In the genomic region with DNA sequence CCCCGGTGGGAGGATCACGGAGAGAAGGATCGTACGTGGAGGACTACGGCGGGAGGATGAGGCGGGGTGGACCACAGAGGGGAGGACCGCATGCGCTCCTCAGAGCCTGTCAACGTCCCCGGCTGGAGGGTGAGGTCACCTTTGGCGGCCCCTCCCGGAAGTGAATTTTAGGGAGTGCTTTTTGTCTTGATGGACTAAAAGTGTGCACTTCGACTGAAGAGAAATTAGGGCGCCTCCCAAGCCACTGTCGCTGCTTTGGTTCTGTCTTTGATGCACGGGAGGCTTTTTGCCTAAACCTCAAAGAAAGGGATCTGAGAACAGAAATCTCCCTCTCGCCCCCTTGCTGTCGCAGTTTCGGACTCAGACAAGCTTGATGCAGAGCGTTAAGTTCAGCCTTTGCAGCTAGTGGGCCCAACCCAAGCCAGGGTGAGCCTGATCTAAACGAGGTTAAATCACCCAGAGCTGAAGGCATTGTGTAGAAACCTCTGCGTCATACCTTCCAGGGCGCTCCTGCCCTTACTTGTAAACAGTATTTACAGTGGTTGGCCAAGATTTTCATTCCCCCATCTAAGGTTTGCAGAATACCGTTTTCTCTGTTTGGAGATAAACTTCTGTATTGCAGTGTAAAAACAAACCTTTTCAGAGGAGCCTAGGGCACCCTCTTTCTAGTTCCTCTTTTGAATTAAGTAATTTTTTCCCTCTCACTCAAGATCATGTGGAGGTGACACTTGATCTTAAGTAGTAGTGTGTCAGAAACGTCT, we compare ENCODE assay signal across 8 mouse cellular contexts. TPM values are rescaled to one million over a fixed set of nuclear protein-coding genes. Genes with fewer than 3 reads are reported as not detected.
DNase-seq lines count a peak whose midpoint lies in the region; ATAC-seq and TF ChIP-seq lines count a peak whose summit lies in the region.

No protein-coding gene starts in this region.

- H3K27me3 ChIP-seq in G1E (ENCODE audit: insufficient read depth, low read length): no peaks in the 10 kb centered on the region
- H3K27me3 ChIP-seq in intestine, embryonic 14.5 days (replicated peaks; ENCODE audit: control insufficient read depth, insufficient read depth, low read length): 0 out of 2 replicates have a peak, but pooled peaks cover 3% of the 10 kb centered on the region
- H3K27me3 ChIP-seq in liver, embryonic 13.5 days: 0 out of 2 replicates have a peak, but pooled peaks cover 9% of the 10 kb centered on the region

- peak overlapping the region; percentile 94 for H3K4me3 ChIP-seq in G1E (ENCODE audit: low read depth, low read length)
- H3K4me3 ChIP-seq in cortical plate, adult 2 months (ENCODE audit: insufficient read depth, low read length): peak overlapping the region; percentile 81
- H3K4me3 ChIP-seq in intestine, embryonic 14.5 days (ENCODE audit: low read depth, low read length): peak overlapping the region; percentile 95
- H3K4me3 ChIP-seq in liver, embryonic 13.5 days (replicated peaks): peak overlapping the region; percentile 85

- DNase-seq in 3T3-L1 (ENCODE audit: low read depth, low spot score) (peak; percentile 83), G1E (ENCODE audit: low spot score) (peak; percentile 59)
- no peak for DNase-seq in intestine, embryonic 14.5 days (ENCODE audit: low spot score)
- peak; percentile 31 for DNase-seq in liver, embryonic 13.5 days
- DNase-seq in monocyte, adult 2 months (ENCODE audit: low read depth in 1 of 2, low spot score in 2 of 2): peak; percentile 24 to 40
- DNase-seq in urinary bladder, postnatal 4 days (ENCODE audit: low spot score in 2 of 2): peak; percentile 76 to 82

- H3K9me3 ChIP-seq in G1E (replicated peaks): peaks cover 2% of the 10 kb centered on the region
- H3K9me3 ChIP-seq in intestine, embryonic 14.5 days (ENCODE audit: control insufficient read depth, low read length): no peaks in the 10 kb centered on the region
- no peaks in the 10 kb centered on the region for H3K9me3 ChIP-seq in liver, embryonic 13.5 days (replicated peaks)

- TF ChIP-seq CTCF in G1E (IDR thresholded peaks at IDR 0.05; ENCODE audit: low read depth, low read length): no peak
- TF ChIP-seq CTCF in cortical plate, adult 2 months (IDR thresholded peaks at IDR 0.05; ENCODE audit: extremely low read depth, insufficient read depth, low read length): no peak

- H3K9ac ChIP-seq in intestine, embryonic 14.5 days (ENCODE audit: low read length): peak overlapping the region; percentile 80
- H3K9ac ChIP-seq in liver, embryonic 13.5 days: peak overlapping the region; percentile 86

- H3K4me1 ChIP-seq in G1E (ENCODE audit: insufficient read depth, low read depth, low read length): peaks cover 56% of the 10 kb centered on the region
- peaks cover 8% of the 10 kb centered on the region; the same call in 1 of the 2 replicates for H3K4me1 ChIP-seq in cortical plate, adult 2 months (ENCODE audit: control insufficient read depth, insufficient read depth, low read length)
- H3K4me1 ChIP-seq in intestine, embryonic 14.5 days (replicated peaks; ENCODE audit: control insufficient read depth, insufficient read depth, low read length): peaks cover 12% of the 10 kb centered on the region
- H3K4me1 ChIP-seq in liver, embryonic 13.5 days (replicated peaks): peaks cover 47% of the 10 kb centered on the region

- peak overlapping the region; percentile 88 for H3K27ac ChIP-seq in cortical plate, adult 2 months (ENCODE audit: insufficient read depth, low read length)
- H3K27ac ChIP-seq in intestine, embryonic 14.5 days (ENCODE audit: low read depth): peak overlapping the region; percentile 89
- H3K27ac ChIP-seq in liver, embryonic 13.5 days: peak overlapping the region; percentile 93

- TF ChIP-seq POLR2A in cortical plate, adult 2 months (IDR thresholded peaks at IDR 0.05; ENCODE audit: extremely low read depth, insufficient read depth, low read length): no peak

- H3K36me3 ChIP-seq in G1E (replicated peaks): peaks cover 31% of the 10 kb centered on the region
- H3K36me3 ChIP-seq in intestine, embryonic 14.5 days (ENCODE audit: control insufficient read depth, insufficient read depth, low read length): peaks cover 4% of the 10 kb centered on the region; the same call in 1 of the 2 replicates
- peaks cover 23% of the 10 kb centered on the region for H3K36me3 ChIP-seq in liver, embryonic 13.5 days

- peak; percentile 48 for ATAC-seq in G1E (ENCODE audit: extremely low read depth, insufficient number of reproducible peaks, low FRiP score, poor library complexity, severe bottlenecking)
- peak; percentile 68 for ATAC-seq in granulocyte monocyte progenitor cell, adult 5-6 weeks (replicated peaks; ENCODE audit: poor library complexity, severe bottlenecking)
- ATAC-seq in intestine, embryonic 14.5 days (replicated peaks; ENCODE audit: low FRiP score, low TSS enrichment, low read depth): peak; percentile 92
- peak; percentile 90 for ATAC-seq in liver, embryonic 13.5 days (ENCODE audit: low read depth)

- WGBS in intestine, embryonic 14.5 days: 2% methylated on average over 26 of the region's 26 CpGs
- WGBS in liver, embryonic 13.5 days (ENCODE audit: insufficient replicate concordance): under 1% methylated on average over 26 of the region's 26 CpGs

- peak overlapping the region; percentile 77 for H3K4me2 ChIP-seq in intestine, embryonic 14.5 days (ENCODE audit: low read length)
- peak overlapping the region; percentile 85 for H3K4me2 ChIP-seq in liver, embryonic 13.5 days

RNA-seq across cellular contexts. Expression of a gene that starts 13.8 kb away (rescaled TPM):
- total RNA-seq in G1E (2014; fragmentation: Nextera tagmentation) (115 and 117 TPM in 2 replicates), G1E (2017) (325 and 357 TPM in 2 replicates)
- polyA plus RNA-seq in G1E (2012): 7.6 and 9.6 TPM in 2 replicates
- polyA plus RNA-seq in cortical plate, adult 2 months (2012; rRNA removed): 86.4 and 87.2 TPM in 2 replicates
- 197 and 242 TPM in 2 replicates for total RNA-seq in granulocyte monocyte progenitor cell, adult 5-6 weeks (2014; fragmentation: Nextera tagmentation)
- 317 and 374 TPM in 2 replicates for total RNA-seq in granulocyte monocyte progenitor cell, adult 5-6 weeks (2017)
- 216 and 217 TPM in 2 replicates for polyA plus RNA-seq in intestine, embryonic 14.5 days (2014; fragmentation: Nextera tagmentation; extraction: Ambion mirVana)
- 192 and 194 TPM in 2 replicates for polyA plus RNA-seq in liver, embryonic 13.5 days (2015; fragmentation: Nextera tagmentation; extraction: Ambion mirVana)

RNA-seq across cellular contexts. Expression of a gene that starts 38.7 kb away (rescaled TPM):
- 66.3 and 72.2 TPM in 2 replicates for total RNA-seq in G1E (2014; fragmentation: Nextera tagmentation)
- total RNA-seq in G1E (2017): 49.4 and 51.3 TPM in 2 replicates
- polyA plus RNA-seq in G1E (2012): 1.6 TPM in 2 replicates
- polyA plus RNA-seq in cortical plate, adult 2 months (2012; rRNA removed): 17.4 and 19.2 TPM in 2 replicates
- 18.8 and 30.0 TPM in 2 replicates for total RNA-seq in granulocyte monocyte progenitor cell, adult 5-6 weeks (2014; fragmentation: Nextera tagmentation)
- total RNA-seq in granulocyte monocyte progenitor cell, adult 5-6 weeks (2017): 16.8 and 17.0 TPM in 2 replicates
- polyA plus RNA-seq in intestine, embryonic 14.5 days (2014; fragmentation: Nextera tagmentation; extraction: Ambion mirVana): 8.1 and 8.5 TPM in 2 replicates
- 2.2 and 2.3 TPM in 2 replicates for polyA plus RNA-seq in liver, embryonic 13.5 days (2015; fragmentation: Nextera tagmentation; extraction: Ambion mirVana)
